Mouse (Mus musculus) midbrain, embryonic 10.5 days (tissue): ENCODE measurements around the gene Tmem176a. TPM values are rescaled to one million over a fixed set of nuclear protein-coding genes. Genes with fewer than 3 reads are reported as not detected.

Experiments used
- DNase-seq: peaks from one replicate; pipeline ENCODE4 v3.0.0-alpha.2; 2017; ENCODE audit warnings: low spot score
- H3K27ac ChIP-seq: fragments of 300-500 bp; sonication (generic); replicated peaks from 2 replicates; pipeline ENCODE4 v1.5.1; 2016; ENCODE audit warnings: mild to moderate bottlenecking
- H3K27me3 ChIP-seq: fragments of 300-500 bp; sonication (generic); 2 replicates; pipeline ENCODE4 v1.6.1; 2016; ENCODE audit warnings: low read depth, mild to moderate bottlenecking; ENCODE audit not compliant: poor library complexity, severe bottlenecking
- H3K36me3 ChIP-seq: fragments of 300-500 bp; sonication (generic); 2 replicates; pipeline ENCODE4 v1.6.1; 2016; ENCODE audit warnings: mild to moderate bottlenecking, moderate library complexity
- H3K4me1 ChIP-seq: fragments of 300-500 bp; sonication (generic); 2 replicates; pipeline ENCODE4 v1.6.1; 2016
- H3K4me3 ChIP-seq: fragments of 300-500 bp; sonication (generic); 2 replicates; pipeline ENCODE4 v1.5.1; 2016; ENCODE audit warnings: mild to moderate bottlenecking, moderate library complexity
- H3K9me3 ChIP-seq: fragments of 300-500 bp; sonication (generic); replicated peaks from 2 replicates; pipeline ENCODE4 v1.6.1; 2016; ENCODE audit warnings: mild to moderate bottlenecking
- WGBS: fragments of 180-500 bp; shearing (Covaris S2); methylation state at CpG from one replicate; pipeline ENCODE4 v1.1.7; 2016; 5-methylcytosine and 5-hydroxymethylcytosine counted together
- polyA plus RNA-seq: library from polyadenylated mRNA; unstranded; fragments of >200 nt; fragmentation: Nextera tagmentation; extraction: Ambion mirVana; gene quantifications from 2 replicates; pipeline ENCODE4 v1.2.1, GENCODE M21; 2016

Gene Tmem176a
- polyA plus RNA-seq, 1 experiment from 2014 or later, result 10.9 TPM

- Histone ChIP-seq H3K36me3 (no peaks in the 10 kb centered on the region), H3K9me3 (no peaks in the 10 kb centered on the region), H3K4me3 (no peak overlapping the region), H3K27ac (no peak overlapping the region), H3K27me3 (peaks cover 6% of the 10 kb centered on the region; the same call in 1 of the 2 replicates), H3K4me1 (peaks cover 31% of the 10 kb centered on the region)
- DNase-seq, result no peak
- WGBS, result 90% methylated on average over 2 of the region's 2 CpGs
Measured at GRCm38 (mm10) chr6:48869774-48870173, 29.1 kb downstream of the Tmem176a start.

- DNase-seq, result no peak
- H3K9me3 ChIP-seq, result no peaks in the 10 kb centered on the region
- H3K27ac ChIP-seq, result no peak within 1 kb of the TSS
- WGBS, result 84% methylated on average over 5 of the region's 5 CpGs
- no peak within 1 kb of the TSS for H3K4me3 ChIP-seq
- H3K27me3 ChIP-seq, result no peaks in the 10 kb centered on the region; the same call in 1 of the 2 replicates
- H3K36me3 ChIP-seq, result no peaks in the 10 kb centered on the region
- peaks cover 6% of the 10 kb centered on the region for H3K4me1 ChIP-seq
Measured at GRCm38 (mm10) chr6:48872596-48872995, 31.9 kb downstream of the Tmem176a start, which contains the start of gene Aoc1. TSS of gene Aoc1 (plus strand) at chr6:48872896.

GRCm38 (mm10) chr6:48874576-48874975 is 33.9 kb downstream of the Tmem176a start:
- Histone ChIP-seq H3K4me3 (no peak overlapping the region), H3K27me3 (no peaks in the 10 kb centered on the region), H3K4me1 (no peaks in the 10 kb centered on the region; the same call in 1 of the 2 replicates), H3K27ac (no peak overlapping the region), H3K9me3 (no peaks in the 10 kb centered on the region), H3K36me3 (no peaks in the 10 kb centered on the region)
- DNase-seq, result peak; percentile 5
- 86% methylated on average over 4 of the region's 4 CpGs for WGBS

- DNase-seq, result no peak
- 75% methylated on average over 6 of the region's 6 CpGs for WGBS
- Histone ChIP-seq H3K4me3 (no peak overlapping the region), H3K9me3 (no peaks in the 10 kb centered on the region), H3K36me3 (no peaks in the 10 kb centered on the region), H3K27me3 (no peaks in the 10 kb centered on the region), H3K27ac (no peak overlapping the region), H3K4me1 (no peaks in the 10 kb centered on the region; the same call in 1 of the 2 replicates)
Measured at GRCm38 (mm10) chr6:48875515-48875914, 34.8 kb downstream of the Tmem176a start.

- no peaks in the 10 kb centered on the region for H3K9me3 ChIP-seq
- no peak overlapping the region for H3K4me3 ChIP-seq
- H3K27ac ChIP-seq, result no peak overlapping the region
- H3K36me3 ChIP-seq, result no peaks in the 10 kb centered on the region
- DNase-seq, result no peak
- no peaks in the 10 kb centered on the region; the same call in 1 of the 2 replicates for H3K4me1 ChIP-seq
- WGBS, result 72% methylated on average over 5 of the region's 5 CpGs
- H3K27me3 ChIP-seq, result no peaks in the 10 kb centered on the region
Measured at GRCm38 (mm10) chr6:48876510-48877135, 35.9 kb downstream of the Tmem176a start.

- WGBS, result 79% methylated on average over 4 of the region's 4 CpGs
- DNase-seq, result no peak
Measured at GRCm38 (mm10) chr6:48894203-48894602, 53.5 kb downstream of the Tmem176a start.

GRCm38 (mm10) chr6:48894938-48895818 is 54.5 kb downstream of the Tmem176a start:
- no peak overlapping the region for H3K27ac ChIP-seq
- peaks cover 6% of the 10 kb centered on the region; the same call in 1 of the 2 replicates for H3K9me3 ChIP-seq
- H3K27me3 ChIP-seq, result no peaks in the 10 kb centered on the region
- no peaks in the 10 kb centered on the region for H3K4me1 ChIP-seq
- no peak for DNase-seq
- H3K36me3 ChIP-seq, result no peaks in the 10 kb centered on the region
- WGBS, result 87% methylated on average over 8 of the region's 8 CpGs
- no peak overlapping the region for H3K4me3 ChIP-seq

More at GRCm38 (mm10) chr6:48894203-48894602, 53.5 kb downstream of the Tmem176a start:
- H3K4me3 ChIP-seq, result no peak overlapping the region
- no peak overlapping the region for H3K27ac ChIP-seq
- H3K4me1 ChIP-seq, result no peaks in the 10 kb centered on the region
- peaks cover 6% of the 10 kb centered on the region; the same call in 1 of the 2 replicates for H3K9me3 ChIP-seq
- no peaks in the 10 kb centered on the region for H3K27me3 ChIP-seq
- H3K36me3 ChIP-seq, result no peaks in the 10 kb centered on the region

- Histone ChIP-seq H3K27ac (no peak overlapping the region), H3K27me3 (no peaks in the 10 kb centered on the region), H3K36me3 (no peaks in the 10 kb centered on the region), H3K4me1 (no peaks in the 10 kb centered on the region), H3K9me3 (peaks cover 6% of the 10 kb centered on the region; the same call in 1 of the 2 replicates), H3K4me3 (no peak overlapping the region)
- no peak for DNase-seq
- 87% methylated on average over 5 of the region's 5 CpGs for WGBS
Measured at GRCm38 (mm10) chr6:48895941-48896340, 55.2 kb downstream of the Tmem176a start.

Other genes with a start within 250 kb of the Tmem176a start
- gene Repin1, start 247.0 kb upstream of the Tmem176a start, polyA plus RNA-seq, result 58.9 and 59.4 TPM in 2 replicates
- gene Gm44965, start 247.0 kb upstream of the Tmem176a start, polyA plus RNA-seq, result 0.39 and 0.50 TPM in 2 replicates
- 10.3 and 11.4 TPM in 2 replicates for gene Zfp775, start 238.9 kb upstream of the Tmem176a start, polyA plus RNA-seq
- 0.89 TPM in 2 replicates for gene AI854703, start 214.2 kb upstream of the Tmem176a start, polyA plus RNA-seq
- gene Gimap8, start 193.7 kb upstream of the Tmem176a start, polyA plus RNA-seq, result 0.44 and 0.82 TPM in 2 replicates
- gene Gimap9, start 164.8 kb upstream of the Tmem176a start, polyA plus RNA-seq, result 2.6 and 3.9 TPM in 2 replicates
- gene Gimap4, start 156.4 kb upstream of the Tmem176a start, polyA plus RNA-seq, result 5.2 and 5.6 TPM in 2 replicates
- gene Gimap6, start 132.7 kb upstream of the Tmem176a start, polyA plus RNA-seq, result 6.7 and 8.4 TPM in 2 replicates
- gene Gm28053, start 122.3 kb upstream of the Tmem176a start, polyA plus RNA-seq, result 0.49 and 1.2 TPM in 2 replicates
- not detected in 2 replicates for gene Gimap7, start 122.3 kb upstream of the Tmem176a start, polyA plus RNA-seq
- gene Gimap1, start 101.9 kb upstream of the Tmem176a start, polyA plus RNA-seq, result 4.6 and 5.7 TPM in 2 replicates
- 0.96 and 1.0 TPM in 2 replicates for gene Gimap5, start 94.7 kb upstream of the Tmem176a start, polyA plus RNA-seq
- not detected in 2 replicates for gene Gimap3, start 70.1 kb upstream of the Tmem176a start, polyA plus RNA-seq
- 24.0 and 46.1 TPM in 2 replicates for gene Tmem176b, start 577 bp downstream of the Tmem176a start, polyA plus RNA-seq
- not detected in 2 replicates for gene Aoc1, start 32.0 kb downstream of the Tmem176a start, polyA plus RNA-seq
- not detected in 2 replicates for gene 1600015I10Rik, start 89.0 kb downstream of the Tmem176a start, polyA plus RNA-seq
- gene Doxl2, start 134.0 kb downstream of the Tmem176a start, polyA plus RNA-seq, result not detected in 2 replicates
- not detected in 2 replicates for gene Svs1, start 145.9 kb downstream of the Tmem176a start, polyA plus RNA-seq
- gene Gpnmb, start 195.6 kb downstream of the Tmem176a start, polyA plus RNA-seq, result 0.79 and 0.96 TPM in 2 replicates
- gene Malsu1, start 232.9 kb downstream of the Tmem176a start, polyA plus RNA-seq, result 65.0 and 71.1 TPM in 2 replicates